Mouse (Mus musculus) intestine, embryonic 15.5 days (tissue): ENCODE measurements around the gene Ddx10. TPM values are rescaled to one million over a fixed set of nuclear protein-coding genes. Genes with fewer than 3 reads are reported as not detected.

ENCODE experiments used
- ATAC-seq: fragments of 200-750 bp; cut with Nextera tagmentation; 2 replicates; pipeline ENCODE4 v1.8.0; 2017; ENCODE audit warnings: moderate TSS enrichment, moderate library complexity
- H3K27ac ChIP-seq: fragments of 300-500 bp; sonication (generic); 2 replicates; pipeline ENCODE4 v1.5.1; 2015; ENCODE audit warnings: mild to moderate bottlenecking, inconsistent platforms
- H3K27me3 ChIP-seq: fragments of 300-500 bp; sonication (generic); replicated peaks from 2 replicates; pipeline ENCODE4 v1.6.1; 2015; ENCODE audit warnings: inconsistent platforms
- H3K36me3 ChIP-seq: fragments of 300-500 bp; sonication (generic); 2 replicates; pipeline ENCODE4 v1.6.1; 2015; ENCODE audit warnings: inconsistent platforms
- H3K4me1 ChIP-seq: fragments of 300-500 bp; sonication (generic); replicated peaks from 2 replicates; pipeline ENCODE4 v1.6.1; 2015; ENCODE audit warnings: inconsistent platforms
- H3K4me2 ChIP-seq: fragments of 300-500 bp; sonication (generic); replicated peaks from 2 replicates; pipeline ENCODE4 v1.6.1; 2015; ENCODE audit warnings: mild to moderate bottlenecking, inconsistent platforms
- H3K4me3 ChIP-seq: fragments of 300-500 bp; sonication (generic); replicated peaks from 2 replicates; pipeline ENCODE4 v1.5.1; 2015; ENCODE audit warnings: inconsistent platforms
- H3K9ac ChIP-seq: fragments of 300-500 bp; sonication (generic); 2 replicates; pipeline ENCODE4 v1.6.1; 2015; ENCODE audit warnings: inconsistent platforms
- H3K9me3 ChIP-seq: fragments of 300-500 bp; sonication (generic); 2 replicates; pipeline ENCODE4 v1.6.1; 2016; ENCODE audit warnings: inconsistent platforms
- WGBS: fragments of 180-500 bp; shearing (Covaris S2); methylation state at CpG from one replicate; pipeline ENCODE4 v1.1.7; 2015; 5-methylcytosine and 5-hydroxymethylcytosine counted together
- polyA plus RNA-seq: library from polyadenylated mRNA; unstranded; fragments of >200 nt; fragmentation: Nextera tagmentation; extraction: Ambion mirVana; gene quantifications from 2 replicates; pipeline ENCODE4 v1.2.1, GENCODE M21; 2015

Ddx10 gene
- polyA plus RNA-seq, result 24.4 and 29.7 TPM in 2 replicates

GRCm38 (mm10) chr9:53247953-53248397 lies at the start of gene Ddx10:
Gene Ddx10 (minus strand): TSS chr9:53248053.
- no peaks in the 10 kb centered on the region for H3K9me3 ChIP-seq
- no peaks in the 10 kb centered on the region for H3K36me3 ChIP-seq
- peak within 1 kb of the TSS; percentile 86 for H3K4me2 ChIP-seq
- H3K27me3 ChIP-seq, result no peaks in the 10 kb centered on the region
- ATAC-seq, result peak; percentile 100
- peak within 1 kb of the TSS; percentile 90 for H3K4me3 ChIP-seq
- peak within 1 kb of the TSS; percentile 71 for H3K9ac ChIP-seq
- H3K4me1 ChIP-seq, result peaks cover 7% of the 10 kb centered on the region; the same call in 1 of the 2 replicates
- 0 out of 2 replicates have a peak within 1 kb of the TSS, but pooled peaks have one; percentile 6 for H3K27ac ChIP-seq
- under 1% methylated on average over 35 of the region's 35 CpGs for WGBS

- Histone ChIP-seq H3K4me2 (no peak overlapping the region), H3K4me1 (no peaks in the 10 kb centered on the region), H3K9ac (no peak overlapping the region), H3K9me3 (no peaks in the 10 kb centered on the region), H3K27ac (no peak overlapping the region), H3K4me3 (no peak overlapping the region), H3K27me3 (no peaks in the 10 kb centered on the region), H3K36me3 (no peaks in the 10 kb centered on the region)
- ATAC-seq, result no peak
Measured at GRCm38 (mm10) chr9:53292833-53293232, 45.0 kb upstream of the Ddx10 start.

- Histone ChIP-seq H3K4me2 (no peak overlapping the region), H3K27ac (no peak overlapping the region), H3K27me3 (no peaks in the 10 kb centered on the region), H3K9ac (no peak overlapping the region), H3K4me1 (no peaks in the 10 kb centered on the region), H3K9me3 (no peaks in the 10 kb centered on the region), H3K4me3 (no peak overlapping the region), H3K36me3 (no peaks in the 10 kb centered on the region)
- 74% methylated on average over 3 of the region's 3 CpGs for WGBS
- ATAC-seq, result no peak
Measured at GRCm38 (mm10) chr9:53290006-53290405, 42.2 kb upstream of the Ddx10 start.

- no peaks in the 10 kb centered on the region for H3K4me1 ChIP-seq
- H3K36me3 ChIP-seq, result no peaks in the 10 kb centered on the region
- WGBS, result 83% methylated on average over 6 of the region's 6 CpGs
Measured at GRCm38 (mm10) chr9:53286793-53287192, 38.9 kb upstream of the Ddx10 start.

GRCm38 (mm10) chr9:53278997-53279396 lies 31.1 kb upstream of the Ddx10 start:
- Histone ChIP-seq H3K36me3 (no peaks in the 10 kb centered on the region), H3K4me1 (0 out of 2 replicates have a peak, but pooled peaks cover 2% of the 10 kb centered on the region), H3K27ac (no peak overlapping the region), H3K27me3 (no peaks in the 10 kb centered on the region), H3K4me3 (no peak overlapping the region), H3K9me3 (no peaks in the 10 kb centered on the region), H3K9ac (no peak overlapping the region), H3K4me2 (no peak overlapping the region)
- no peak for ATAC-seq
- WGBS, result 91% methylated on average over 2 of the region's 2 CpGs

More at GRCm38 (mm10) chr9:53286793-53287192, 38.9 kb upstream of the Ddx10 start:
- ATAC-seq, result no peak
- H3K9me3 ChIP-seq, result no peaks in the 10 kb centered on the region
- H3K4me3 ChIP-seq, result no peak overlapping the region
- H3K4me2 ChIP-seq, result no peak overlapping the region
- no peak overlapping the region for H3K27ac ChIP-seq
- H3K27me3 ChIP-seq, result no peaks in the 10 kb centered on the region
- no peak overlapping the region for H3K9ac ChIP-seq

GRCm38 (mm10) chr9:53276381-53276780 lies 28.5 kb upstream of the Ddx10 start:
- Histone ChIP-seq H3K27me3 (no peaks in the 10 kb centered on the region), H3K4me3 (no peak overlapping the region), H3K36me3 (no peaks in the 10 kb centered on the region), H3K9me3 (no peaks in the 10 kb centered on the region), H3K4me2 (no peak overlapping the region), H3K9ac (no peak overlapping the region), H3K4me1 (peaks cover 5% of the 10 kb centered on the region; the same call in 1 of the 2 replicates), H3K27ac (no peak overlapping the region)
- 85% methylated on average over 1 of the region's 1 CpGs for WGBS
- no peak for ATAC-seq

GRCm38 (mm10) chr9:53272714-53273113 lies 24.9 kb upstream of the Ddx10 start:
- no peaks in the 10 kb centered on the region for H3K9me3 ChIP-seq
- H3K4me2 ChIP-seq, result no peak overlapping the region
- no peaks in the 10 kb centered on the region for H3K36me3 ChIP-seq
- 61% methylated on average over 4 of the region's 4 CpGs for WGBS
- peak overlapping the region; percentile 23; the same call in 1 of the 2 replicates for H3K27ac ChIP-seq
- H3K4me1 ChIP-seq, result peaks cover 8% of the 10 kb centered on the region; the same call in 1 of the 2 replicates
- no peak overlapping the region for H3K4me3 ChIP-seq
- no peak overlapping the region for H3K9ac ChIP-seq
- peak; percentile 16; the same call in 1 of the 2 replicates for ATAC-seq
- no peaks in the 10 kb centered on the region for H3K27me3 ChIP-seq

- Histone ChIP-seq H3K36me3 (no peaks in the 10 kb centered on the region), H3K27me3 (no peaks in the 10 kb centered on the region), H3K27ac (peak overlapping the region; percentile 67), H3K4me1 (peaks cover 8% of the 10 kb centered on the region; the same call in 1 of the 2 replicates), H3K9ac (no peak overlapping the region), H3K9me3 (no peaks in the 10 kb centered on the region), H3K4me2 (peak overlapping the region; percentile 25; the same call in 1 of the 2 replicates), H3K4me3 (no peak overlapping the region)
- WGBS, result 28% methylated on average over 5 of the region's 5 CpGs
- peak; percentile 67 for ATAC-seq
Measured at GRCm38 (mm10) chr9:53272207-53272606, 24.4 kb upstream of the Ddx10 start.

- no peaks in the 10 kb centered on the region for H3K36me3 ChIP-seq
- no peaks in the 10 kb centered on the region for H3K9me3 ChIP-seq
- H3K27me3 ChIP-seq, result no peaks in the 10 kb centered on the region
- no peak overlapping the region for H3K9ac ChIP-seq
- ATAC-seq, result peak; percentile 81
- H3K4me1 ChIP-seq, result peaks cover 8% of the 10 kb centered on the region; the same call in 1 of the 2 replicates
- H3K4me2 ChIP-seq, result no peak overlapping the region
- peak overlapping the region; percentile 67 for H3K27ac ChIP-seq
- H3K4me3 ChIP-seq, result no peak overlapping the region
- WGBS, result 46% methylated on average over 5 of the region's 5 CpGs
Measured at GRCm38 (mm10) chr9:53271281-53272022, 23.6 kb upstream of the Ddx10 start.

GRCm38 (mm10) chr9:53269466-53269755 lies 21.6 kb upstream of the Ddx10 start:
- Histone ChIP-seq H3K4me2 (no peak overlapping the region), H3K36me3 (no peaks in the 10 kb centered on the region), H3K27me3 (no peaks in the 10 kb centered on the region), H3K27ac (no peak overlapping the region), H3K9me3 (no peaks in the 10 kb centered on the region), H3K9ac (no peak overlapping the region), H3K4me3 (no peak overlapping the region), H3K4me1 (peaks cover 8% of the 10 kb centered on the region)
- no peak for ATAC-seq
- WGBS, result 93% methylated on average over 5 of the region's 5 CpGs

- Histone ChIP-seq H3K4me3 (no peak overlapping the region), H3K27ac (no peak overlapping the region), H3K4me1 (peaks cover 8% of the 10 kb centered on the region), H3K4me2 (no peak overlapping the region), H3K27me3 (no peaks in the 10 kb centered on the region), H3K9ac (no peak overlapping the region), H3K9me3 (no peaks in the 10 kb centered on the region), H3K36me3 (no peaks in the 10 kb centered on the region)
- 61% methylated on average over 5 of the region's 5 CpGs for WGBS
- ATAC-seq, result no peak
Measured at GRCm38 (mm10) chr9:53268731-53269465, 21.0 kb upstream of the Ddx10 start.

- Histone ChIP-seq H3K27me3 (no peaks in the 10 kb centered on the region), H3K9me3 (no peaks in the 10 kb centered on the region), H3K36me3 (no peaks in the 10 kb centered on the region), H3K4me2 (no peak overlapping the region), H3K9ac (no peak overlapping the region), H3K27ac (no peak overlapping the region), H3K4me3 (no peak overlapping the region), H3K4me1 (peaks cover 8% of the 10 kb centered on the region)
- ATAC-seq, result no peak
- 44% methylated on average over 5 of the region's 5 CpGs for WGBS
Measured at GRCm38 (mm10) chr9:53268036-53268435, 20.2 kb upstream of the Ddx10 start.
